20 mouse cellular contexts compared by ENCODE assay signal in genomic region chr12:40826491-40826890, GRCm38 (mm10).
DNase-seq lines count a peak whose midpoint lies in the region; ATAC-seq and TF ChIP-seq lines count a peak whose summit lies in the region.
"Had no signal": no experiment of that assay in that cellular context is flagged by ENCODE, and none has a peak within 500 bp of the region (broad histone marks: within the 10 kb centered on the region; RNA-seq: fewer than 3 reads in every experiment).

No protein-coding gene starts in this region.

- no peaks in the 10 kb centered on the region for H3K36me3 ChIP-seq in kidney, adult 2 months (ENCODE audit: control insufficient read depth, insufficient read depth, low read length)
- H3K36me3 ChIP-seq: embryonic facial prominence, embryonic 15.5 days; liver, embryonic 15.5 days; stomach, embryonic 15.5 days had no signal

- DNase-seq in kidney, adult 2 months: peak; percentile 29
- no peak for DNase-seq in kidney, adult 8-10 months
- DNase-seq in embryo, embryonic 10.5 days (ENCODE audit: low spot score): peak; percentile 42
- peak; percentile 60 for DNase-seq in kidney, postnatal 14 days
- DNase-seq in lung, postnatal 10 days: peak; percentile 81
- DNase-seq: cerebellum, adult 9-11 months; gastrocnemius, postnatal 36 days; heart, postnatal 10 days; layer of hippocampus, postnatal 36 days; right cerebral cortex, postnatal 25 days; thymus, adult 2 months had no signal

- no peak overlapping the region for H3K27ac ChIP-seq in kidney, adult 2 months (ENCODE audit: insufficient read depth, low read depth, low read length)
- H3K27ac ChIP-seq: embryonic facial prominence, embryonic 15.5 days; limb, embryonic 13.5 days; liver, embryonic 15.5 days; stomach, embryonic 15.5 days had no signal

- TF ChIP-seq POLR2A in kidney, adult 2 months (IDR thresholded peaks at IDR 0.05; ENCODE audit: low read depth, low read length): no peak

- WGBS in kidney, adult 2 months: 49% methylated on average over 3 of the region's 3 CpGs

- no peak for ATAC-seq in activated CD4-positive, CD25-positive, alpha-beta regulatory T cell, adult 4 months
- no peak for ATAC-seq in megakaryocyte, adult 5-6 weeks (ENCODE audit: poor library complexity, severe bottlenecking)
- ATAC-seq: forebrain, embryonic 16.5 days; midbrain, embryonic 16.5 days had no signal

- no peak overlapping the region for H3K4me3 ChIP-seq in kidney, adult 2 months (ENCODE audit: insufficient read depth, low read depth, low read length)
- H3K4me3 ChIP-seq: embryonic facial prominence, embryonic 15.5 days; limb, embryonic 13.5 days; liver, embryonic 15.5 days; stomach, embryonic 15.5 days had no signal

- no peaks in the 10 kb centered on the region for H3K4me1 ChIP-seq in kidney, adult 2 months (ENCODE audit: control insufficient read depth, insufficient read depth, low read length)
- H3K4me1 ChIP-seq: embryonic facial prominence, embryonic 15.5 days; liver, embryonic 15.5 days; stomach, embryonic 15.5 days had no signal

- TF ChIP-seq CTCF in kidney, adult 2 months (conservative IDR thresholded peaks at IDR 0.05; ENCODE audit: insufficient read depth, insufficient read length, low read depth, low read length): no peak

- H3K27me3 ChIP-seq in kidney, adult 2 months (replicated peaks; ENCODE audit: control insufficient read depth, insufficient read depth, low read length): no peaks in the 10 kb centered on the region
- H3K27me3 ChIP-seq: CH12.LX; embryonic facial prominence, embryonic 15.5 days; limb, embryonic 13.5 days; liver, embryonic 15.5 days; stomach, embryonic 15.5 days had no signal

Comparison
In these comparisons a context has a peak if more than half of its experiments do, and no peak if none do; other contexts are left out.
1. DNase-seq: peak in kidney, adult 2 months (single experiment), embryo, embryonic 10.5 days (single experiment), kidney, postnatal 14 days (single experiment) and lung, postnatal 10 days (single experiment); none in kidney, adult 8-10 months (0 of 2).